Mouse (Mus musculus): ENCODE measurements around the gene Gm20812.
"Not testable (repeated sequence)": the region's sequence is repeated elsewhere in the genome, so short reads cannot be mapped to it uniquely, and the experiment has no call there.

Gene Gm20812

DNA sequence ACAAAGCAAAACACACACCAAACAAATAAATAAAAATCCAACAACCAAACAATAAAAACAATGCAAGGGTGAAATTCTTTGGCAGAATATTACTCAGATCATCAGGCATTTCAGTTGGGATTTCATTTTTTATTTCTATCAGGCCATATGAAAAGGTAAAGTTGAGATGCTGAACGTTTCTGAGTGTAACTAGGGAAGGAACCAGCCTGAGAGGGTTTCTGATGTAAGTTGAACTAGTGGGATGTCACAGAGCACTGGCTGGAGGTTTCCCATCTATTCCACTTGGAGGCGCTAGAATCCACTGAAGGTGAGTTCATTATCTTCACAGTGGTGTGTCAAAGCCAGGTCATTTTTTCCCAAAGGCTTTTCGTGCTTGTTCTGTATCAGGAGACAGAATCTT lies at the start of gene Gm20812:
Gene Gm20812, plus strand, starts transcription at position 301 of the 400 bp plus-strand sequence.
- DNase-seq (ENCODE audit: low spot score): not testable (repeated sequence)
